Mouse (Mus musculus): ENCODE data around the gene Prss33. TPM values are rescaled to one million over a fixed set of nuclear protein-coding genes. Genes with fewer than 3 reads are reported as not detected.

Gene Prss33
- polyA plus RNA-seq, 1 experiment: not detected

DNA sequence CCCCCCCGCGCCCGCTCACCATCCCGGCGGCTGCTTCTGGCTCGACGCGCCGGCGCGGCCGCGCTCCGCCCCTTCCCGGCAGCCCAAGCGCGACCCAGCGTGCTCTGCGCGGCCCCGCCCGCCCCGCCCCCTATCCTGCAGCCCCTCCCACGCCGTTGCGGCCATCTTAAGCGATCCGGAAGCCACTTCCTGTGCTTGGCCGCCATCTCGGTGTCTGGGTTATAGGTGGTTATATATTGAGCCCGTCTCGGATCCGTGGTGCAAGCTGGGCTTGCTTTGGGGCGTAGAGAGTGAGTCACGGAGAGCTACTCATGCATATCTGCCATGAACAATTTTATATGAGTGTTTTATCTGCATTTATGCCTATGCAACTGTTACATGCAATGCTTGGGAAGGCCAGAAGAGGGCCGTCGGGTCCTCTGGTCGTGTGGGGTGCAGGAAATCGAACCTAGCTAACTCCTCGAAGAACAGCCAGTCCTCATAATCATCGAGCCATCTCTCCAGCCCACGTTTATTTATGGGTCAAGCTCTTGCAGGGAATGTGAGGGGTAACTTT, 6.7 kb downstream of the Prss33 start, which contains the start of gene Elob:
Gene Elob (minus strand): TSS at position 73 of the 556 bp plus-strand sequence.
- peaks cover 23% of the 10 kb centered on the region for H3K36me3 ChIP-seq (ENCODE audit: control insufficient read depth, insufficient read depth)
- no peaks in the 10 kb centered on the region for H3K27me3 ChIP-seq (ENCODE audit: control insufficient read depth, insufficient read depth, insufficient read length)
- H3ac ChIP-seq (ENCODE audit: control insufficient read depth, insufficient read length): peak within 1 kb of the TSS; percentile 72
- H3K79me2 ChIP-seq (ENCODE audit: control insufficient read depth, insufficient read depth): peaks cover 28% of the 10 kb centered on the region
- TF ChIP-seq POLR2A (IDR thresholded peaks at IDR 0.05; ENCODE audit: insufficient read length, low read depth): peak; percentile 51
- no peak for TF ChIP-seq MYOG (IDR thresholded peaks at IDR 0.05; ENCODE audit: control insufficient read depth in 1 of 3, insufficient read depth in 1 of 3, insufficient read length in 2 of 3, low read depth in 2 of 3)
- H3K4me3 ChIP-seq: peak within 1 kb of the TSS; percentile 77
- H3K4me2 ChIP-seq (ENCODE audit: low read depth): peak within 1 kb of the TSS; percentile 87

DNA sequence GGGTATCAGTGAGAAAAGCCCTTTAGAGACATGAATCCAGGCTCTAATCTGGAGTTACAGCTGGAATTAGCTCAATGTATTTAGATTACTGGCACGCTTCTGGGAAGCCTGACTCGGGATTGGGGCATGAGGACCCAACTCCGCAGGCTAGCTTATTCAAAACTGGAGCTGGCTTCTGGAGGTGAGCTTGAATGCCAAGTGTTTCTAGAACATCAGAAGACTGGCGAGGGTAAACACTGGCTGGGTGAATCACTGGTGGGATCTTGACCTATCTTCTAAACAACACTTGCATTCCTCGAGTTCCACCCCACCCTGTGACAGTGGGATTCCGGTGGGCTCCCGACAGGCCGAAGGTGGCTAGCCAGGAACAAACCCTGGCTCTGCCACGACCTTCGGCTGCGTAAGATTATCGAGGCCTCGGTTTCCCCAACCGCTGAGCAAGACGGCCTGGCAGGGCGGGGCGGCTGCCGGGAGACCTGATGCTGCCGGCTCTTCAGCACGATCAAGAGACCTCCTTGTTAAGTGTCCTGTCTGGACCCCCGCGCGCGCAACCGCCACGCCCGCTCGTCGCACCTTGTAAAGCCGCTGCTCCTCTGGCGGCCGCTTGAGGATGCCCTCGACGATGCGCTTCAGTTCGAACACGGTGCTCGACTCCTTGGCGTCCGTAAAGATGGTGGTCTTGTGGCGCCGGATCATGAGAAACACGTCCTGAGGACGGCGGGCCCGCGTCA, 7.4 kb downstream of the Prss33 start:
- no peaks in the 10 kb centered on the region for H3K27me3 ChIP-seq (ENCODE audit: control insufficient read depth, insufficient read depth, insufficient read length)
- H3ac ChIP-seq (ENCODE audit: control insufficient read depth, insufficient read length): peak overlapping the region; percentile 72
- peaks cover 28% of the 10 kb centered on the region for H3K79me2 ChIP-seq (ENCODE audit: control insufficient read depth, insufficient read depth)
- H3K4me3 ChIP-seq: peak overlapping the region; percentile 77
- peaks cover 30% of the 10 kb centered on the region for H3K36me3 ChIP-seq (ENCODE audit: control insufficient read depth, insufficient read depth)
- H3K4me2 ChIP-seq (ENCODE audit: low read depth): peak overlapping the region; percentile 87
- TF ChIP-seq MYOG (IDR thresholded peaks at IDR 0.05; ENCODE audit: control insufficient read depth in 1 of 3, insufficient read depth in 1 of 3, insufficient read length in 2 of 3, low read depth in 2 of 3): no peak
- peak; percentile 68 for TF ChIP-seq POLR2AphosphoS2 (IDR thresholded peaks at IDR 0.05; ENCODE audit: insufficient read length, low read depth)
- TF ChIP-seq POLR2A (IDR thresholded peaks at IDR 0.05; ENCODE audit: insufficient read length, low read depth): peak; percentile 5

DNA sequence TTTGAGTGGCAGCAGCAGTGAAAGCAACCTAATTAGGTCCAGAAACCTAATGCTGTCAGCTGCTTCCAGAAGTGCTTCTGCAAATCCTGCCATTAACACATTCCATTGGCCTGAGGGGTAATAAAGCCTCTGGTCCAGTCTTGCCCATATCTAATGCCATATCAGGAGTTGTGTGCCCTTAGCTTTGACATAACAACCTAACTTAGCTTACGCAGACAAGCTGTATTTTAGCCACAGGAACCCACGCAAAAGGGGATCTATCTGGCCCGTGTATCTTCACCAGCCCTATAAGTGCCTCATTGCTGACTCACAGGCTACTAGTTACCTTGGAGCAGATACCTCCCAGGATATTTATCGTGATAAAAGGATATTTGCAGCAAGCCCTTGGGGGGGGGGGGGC, 10.3 kb downstream of the Prss33 start:
- peak; percentile 19 for TF ChIP-seq POLR2AphosphoS2 (IDR thresholded peaks at IDR 0.05; ENCODE audit: insufficient read length, low read depth)
- no peak for TF ChIP-seq POLR2A (IDR thresholded peaks at IDR 0.05; ENCODE audit: insufficient read length, low read depth)
- TF ChIP-seq E2F4 (IDR thresholded peaks at IDR 0.05; ENCODE audit: insufficient read depth): no peak
- H3K27me3 ChIP-seq (ENCODE audit: control insufficient read depth, insufficient read depth, insufficient read length): no peaks in the 10 kb centered on the region
- no peak overlapping the region for H3ac ChIP-seq (ENCODE audit: control insufficient read depth, insufficient read length)
- peaks cover 48% of the 10 kb centered on the region for H3K36me3 ChIP-seq (ENCODE audit: control insufficient read depth, insufficient read depth)
- H3K79me2 ChIP-seq (ENCODE audit: control insufficient read depth, insufficient read depth): peaks cover 33% of the 10 kb centered on the region
- no peak overlapping the region for H3K4me2 ChIP-seq (ENCODE audit: low read depth)
- H3K4me3 ChIP-seq: no peak overlapping the region

DNA sequence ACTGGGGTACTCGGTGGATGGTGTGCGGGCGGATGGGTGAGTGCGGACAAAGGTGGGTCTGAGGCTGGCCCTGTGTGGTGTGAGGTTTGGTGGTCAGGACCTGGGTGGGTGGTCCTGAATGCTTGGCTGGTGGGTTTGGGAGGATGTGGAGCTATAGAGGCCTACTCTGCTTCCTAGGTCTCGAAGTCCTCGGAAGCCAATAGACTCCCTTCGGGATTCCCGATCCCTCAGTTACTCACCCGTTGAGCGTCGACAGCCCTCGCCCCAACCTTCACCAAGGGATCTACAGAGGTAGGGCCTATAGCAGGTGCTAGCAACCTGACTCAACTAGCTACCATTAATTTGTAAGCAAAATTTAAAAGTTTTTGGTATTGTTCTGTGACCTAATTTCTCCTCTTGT, 12.2 kb downstream of the Prss33 start:
- Histone ChIP-seq H3K4me2 (ENCODE audit: low read depth) (no peak overlapping the region), H3K27me3 (ENCODE audit: control insufficient read depth, insufficient read depth, insufficient read length) (no peaks in the 10 kb centered on the region), H3K4me3 (no peak overlapping the region), H3ac (ENCODE audit: control insufficient read depth, insufficient read length) (no peak overlapping the region), H3K36me3 (ENCODE audit: control insufficient read depth, insufficient read depth) (peaks cover 63% of the 10 kb centered on the region), H3K79me2 (ENCODE audit: control insufficient read depth, insufficient read depth) (peaks cover 38% of the 10 kb centered on the region)
- TF ChIP-seq POLR2AphosphoS2 (IDR thresholded peaks at IDR 0.05; ENCODE audit: insufficient read length, low read depth): peak; percentile 89
- TF ChIP-seq USF1 (IDR thresholded peaks at IDR 0.05; ENCODE audit: low read depth): no peak

DNA sequence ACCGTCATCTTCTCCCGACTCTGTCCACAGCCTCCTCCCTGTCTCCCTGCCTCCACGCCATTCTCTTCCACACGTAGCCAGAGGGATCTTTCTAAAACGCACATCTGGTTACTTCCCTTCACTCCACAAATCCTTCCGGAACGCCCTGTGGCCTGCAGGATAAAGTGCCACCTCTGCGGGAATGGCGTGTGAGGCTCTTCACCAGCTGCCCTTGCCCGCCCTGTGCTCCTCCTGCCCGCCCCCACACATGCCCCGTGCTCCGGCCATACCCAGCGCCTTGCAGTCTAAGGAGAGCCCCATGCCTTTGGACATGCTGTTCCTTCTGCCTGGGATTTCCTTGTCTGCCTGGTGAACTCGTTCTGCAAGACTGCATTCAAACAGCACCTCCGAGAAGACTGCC, 12.8 kb downstream of the Prss33 start:
- TF ChIP-seq CEBPB (IDR thresholded peaks at IDR 0.05; ENCODE audit: insufficient read depth, poor library complexity, severe bottlenecking) (no peak), USF1 (IDR thresholded peaks at IDR 0.05; ENCODE audit: low read depth) (no peak), MAX (IDR thresholded peaks at IDR 0.05; ENCODE audit: low read depth) (no peak), E2F4 (IDR thresholded peaks at IDR 0.05; ENCODE audit: insufficient read depth) (no peak), MYOD1 (IDR thresholded peaks at IDR 0.05; ENCODE audit: control insufficient read depth in 1 of 3, insufficient read length in 2 of 3, low read depth in 2 of 3) (peak in 1 of 3 experiments; percentile 36), MYOG (IDR thresholded peaks at IDR 0.05; ENCODE audit: control insufficient read depth in 1 of 3, insufficient read depth in 1 of 3, insufficient read length in 2 of 3, low read depth in 2 of 3) (no peak), TCF12 (IDR thresholded peaks at IDR 0.05; ENCODE audit: insufficient read depth, poor library complexity, severe bottlenecking) (no peak), TCF3 (IDR thresholded peaks at IDR 0.05; ENCODE audit: insufficient read length, low read depth) (no peak), REST (IDR thresholded peaks at IDR 0.05; ENCODE audit: insufficient read depth, insufficient read length) (no peak), POLR2A (IDR thresholded peaks at IDR 0.05; ENCODE audit: insufficient read length, low read depth) (peak; percentile 21), SRF (IDR thresholded peaks at IDR 0.05; ENCODE audit: control insufficient read depth, insufficient read length, low read depth) (no peak), POLR2AphosphoS2 (IDR thresholded peaks at IDR 0.05; ENCODE audit: insufficient read length, low read depth) (peak; percentile 60)
- H3ac ChIP-seq (ENCODE audit: control insufficient read depth, insufficient read length): no peak overlapping the region

More for the DNA sequence above, 12.8 kb downstream of the Prss33 start:
- no peaks in the 10 kb centered on the region for H3K27me3 ChIP-seq (ENCODE audit: control insufficient read depth, insufficient read depth, insufficient read length)
- no peak overlapping the region for H3K4me3 ChIP-seq
- peaks cover 69% of the 10 kb centered on the region for H3K36me3 ChIP-seq (ENCODE audit: control insufficient read depth, insufficient read depth)
- peaks cover 38% of the 10 kb centered on the region for H3K79me2 ChIP-seq (ENCODE audit: control insufficient read depth, insufficient read depth)
- H3K4me2 ChIP-seq (ENCODE audit: low read depth): no peak overlapping the region

All from myocyte (in vitro differentiated cells).